Mouse (Mus musculus): ENCODE data around the gene Gabbr2. TPM values are rescaled to one million over a fixed set of nuclear protein-coding genes. Genes with fewer than 3 reads are reported as not detected.

Gabbr2 gene
- polyA plus RNA-seq, 1 experiment = not detected

GRCm38 (mm10) chr4:46814236-46814635 lies 177.4 kb downstream of the Gabbr2 start:
- H3K27me3 ChIP-seq (replicated peaks) = peaks cover 37% of the 10 kb centered on the region
- H3K36me3 ChIP-seq (replicated peaks; ENCODE audit: low read length) = no peaks in the 10 kb centered on the region
- H3K4me3 ChIP-seq (replicated peaks) = no peak overlapping the region
- H3K4me1 ChIP-seq = peaks cover 2% of the 10 kb centered on the region; the same call in 1 of the 2 replicates
- no peaks in the 10 kb centered on the region for H3K9me3 ChIP-seq
- TF ChIP-seq GATA1 (IDR thresholded peaks at IDR 0.05; ENCODE audit: borderline replicate concordance, low read length) (no peak), FLI1 (IDR thresholded peaks at IDR 0.05; ENCODE audit: low read length) (no peak)

- Histone ChIP-seq H3K36me3 (replicated peaks; ENCODE audit: low read length) (no peaks in the 10 kb centered on the region), H3K27me3 (replicated peaks) (peaks cover 41% of the 10 kb centered on the region), H3K4me1 (peaks cover 7% of the 10 kb centered on the region; the same call in 1 of the 2 replicates), H3K9me3 (no peaks in the 10 kb centered on the region), H3K4me3 (replicated peaks) (no peak overlapping the region)
- TF ChIP-seq GATA1 (IDR thresholded peaks at IDR 0.05; ENCODE audit: borderline replicate concordance, low read length) = no peak
Measured at GRCm38 (mm10) chr4:46811165-46811564, 180.5 kb downstream of the Gabbr2 start.

- no peak overlapping the region for H3K4me3 ChIP-seq (replicated peaks)
Measured at GRCm38 (mm10) chr4:46806876-46807275, 184.8 kb downstream of the Gabbr2 start.

GRCm38 (mm10) chr4:46805910-46806309 lies 185.8 kb downstream of the Gabbr2 start:
- no peak for TF ChIP-seq GATA1 (IDR thresholded peaks at IDR 0.05; ENCODE audit: borderline replicate concordance, low read length)
- TF ChIP-seq FLI1 (IDR thresholded peaks at IDR 0.05; ENCODE audit: low read length) = no peak
- peaks cover 6% of the 10 kb centered on the region for H3K9me3 ChIP-seq
- peaks cover 39% of the 10 kb centered on the region for H3K27me3 ChIP-seq (replicated peaks)

More at GRCm38 (mm10) chr4:46806876-46807275, 184.8 kb downstream of the Gabbr2 start:
- TF ChIP-seq FLI1 (IDR thresholded peaks at IDR 0.05; ENCODE audit: low read length) (no peak), GATA1 (IDR thresholded peaks at IDR 0.05; ENCODE audit: borderline replicate concordance, low read length) (no peak)
- Histone ChIP-seq H3K27me3 (replicated peaks) (peaks cover 41% of the 10 kb centered on the region), H3K36me3 (replicated peaks; ENCODE audit: low read length) (no peaks in the 10 kb centered on the region), H3K4me1 (peaks cover 11% of the 10 kb centered on the region; the same call in 1 of the 2 replicates), H3K9me3 (no peaks in the 10 kb centered on the region)

DNA sequence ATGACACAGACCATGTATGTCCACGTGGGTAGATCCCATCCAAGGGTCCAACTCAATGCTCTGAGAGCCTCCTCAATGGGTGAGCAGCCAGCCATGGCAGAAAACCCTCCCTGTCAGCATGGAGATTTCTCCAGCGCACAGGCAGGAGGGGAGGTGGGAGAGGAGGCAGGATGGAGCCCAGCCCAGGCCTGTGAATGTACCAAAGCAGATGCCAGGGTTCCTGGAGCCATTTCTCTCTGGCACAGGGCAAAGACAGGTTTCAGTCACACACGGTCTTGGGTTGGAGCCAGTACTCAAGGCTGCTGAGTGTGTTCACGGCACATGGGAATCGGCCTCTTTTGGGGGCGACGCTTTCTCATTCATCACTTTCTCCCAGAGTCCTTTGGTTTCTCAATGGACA lies 189.3 kb downstream of the Gabbr2 start:
- Histone ChIP-seq H3K36me3 (replicated peaks; ENCODE audit: low read length) (no peaks in the 10 kb centered on the region), H3K27me3 (replicated peaks) (peaks cover 43% of the 10 kb centered on the region), H3K4me1 (peaks cover 4% of the 10 kb centered on the region; the same call in 1 of the 2 replicates), H3K4me3 (replicated peaks) (no peak overlapping the region), H3K9me3 (peaks cover 8% of the 10 kb centered on the region)
- TF ChIP-seq FLI1 (IDR thresholded peaks at IDR 0.05; ENCODE audit: low read length) (no peak), GATA1 (IDR thresholded peaks at IDR 0.05; ENCODE audit: borderline replicate concordance, low read length) (no peak)

More at GRCm38 (mm10) chr4:46805910-46806309, 185.8 kb downstream of the Gabbr2 start:
- Histone ChIP-seq H3K36me3 (replicated peaks; ENCODE audit: low read length) (no peaks in the 10 kb centered on the region), H3K4me1 (peaks cover 11% of the 10 kb centered on the region; the same call in 1 of the 2 replicates), H3K4me3 (replicated peaks) (no peak overlapping the region)

- Histone ChIP-seq H3K36me3 (replicated peaks; ENCODE audit: low read length) (no peaks in the 10 kb centered on the region), H3K4me1 (peaks cover 4% of the 10 kb centered on the region; the same call in 1 of the 2 replicates), H3K9me3 (peaks cover 8% of the 10 kb centered on the region), H3K27me3 (replicated peaks) (peaks cover 37% of the 10 kb centered on the region), H3K4me3 (replicated peaks) (no peak overlapping the region)
- TF ChIP-seq FLI1 (IDR thresholded peaks at IDR 0.05; ENCODE audit: low read length) (no peak), GATA1 (IDR thresholded peaks at IDR 0.05; ENCODE audit: borderline replicate concordance, low read length) (no peak)
Measured at GRCm38 (mm10) chr4:46799904-46800303, 191.8 kb downstream of the Gabbr2 start.

DNA sequence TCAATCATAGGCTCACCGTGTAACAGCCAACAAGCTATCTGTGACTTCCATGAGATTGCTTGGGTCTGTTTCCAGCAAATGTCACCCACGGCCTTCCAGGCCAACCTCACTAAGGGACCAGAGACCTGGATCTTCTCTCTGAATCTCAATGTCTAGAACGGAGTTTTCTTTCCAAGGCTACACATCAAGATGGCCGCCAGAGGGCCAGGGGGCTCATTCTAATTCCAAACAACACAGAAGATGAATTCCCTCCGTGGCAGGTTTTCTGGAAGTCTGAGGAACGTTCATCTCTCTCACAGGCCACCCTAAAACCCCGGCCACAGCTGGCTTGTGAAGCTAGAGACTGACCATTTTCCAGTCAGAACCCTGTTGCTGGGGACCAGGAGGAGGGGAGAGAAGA lies 196.0 kb downstream of the Gabbr2 start:
- no peak for TF ChIP-seq GATA1 (IDR thresholded peaks at IDR 0.05; ENCODE audit: borderline replicate concordance, low read length)
- TF ChIP-seq FLI1 (IDR thresholded peaks at IDR 0.05; ENCODE audit: low read length) = no peak
- H3K4me1 ChIP-seq = peaks cover 34% of the 10 kb centered on the region
- H3K9me3 ChIP-seq = 0 out of 2 replicates have a peak, but pooled peaks cover under 1% of the 10 kb centered on the region
- H3K36me3 ChIP-seq (replicated peaks; ENCODE audit: low read length) = no peaks in the 10 kb centered on the region
- no peak overlapping the region for H3K4me3 ChIP-seq (replicated peaks)
- H3K27me3 ChIP-seq (replicated peaks) = peaks cover 19% of the 10 kb centered on the region

GRCm38 (mm10) chr4:46794583-46794982 lies 197.1 kb downstream of the Gabbr2 start:
- H3K27me3 ChIP-seq (replicated peaks) = peaks cover 17% of the 10 kb centered on the region
- peaks cover 34% of the 10 kb centered on the region for H3K4me1 ChIP-seq
- H3K9me3 ChIP-seq = no peaks in the 10 kb centered on the region
- H3K36me3 ChIP-seq (replicated peaks; ENCODE audit: low read length) = no peaks in the 10 kb centered on the region
- TF ChIP-seq FLI1 (IDR thresholded peaks at IDR 0.05; ENCODE audit: low read length) (no peak), GATA1 (IDR thresholded peaks at IDR 0.05; ENCODE audit: borderline replicate concordance, low read length) (no peak)
- H3K4me3 ChIP-seq (replicated peaks) = no peak overlapping the region

DNA sequence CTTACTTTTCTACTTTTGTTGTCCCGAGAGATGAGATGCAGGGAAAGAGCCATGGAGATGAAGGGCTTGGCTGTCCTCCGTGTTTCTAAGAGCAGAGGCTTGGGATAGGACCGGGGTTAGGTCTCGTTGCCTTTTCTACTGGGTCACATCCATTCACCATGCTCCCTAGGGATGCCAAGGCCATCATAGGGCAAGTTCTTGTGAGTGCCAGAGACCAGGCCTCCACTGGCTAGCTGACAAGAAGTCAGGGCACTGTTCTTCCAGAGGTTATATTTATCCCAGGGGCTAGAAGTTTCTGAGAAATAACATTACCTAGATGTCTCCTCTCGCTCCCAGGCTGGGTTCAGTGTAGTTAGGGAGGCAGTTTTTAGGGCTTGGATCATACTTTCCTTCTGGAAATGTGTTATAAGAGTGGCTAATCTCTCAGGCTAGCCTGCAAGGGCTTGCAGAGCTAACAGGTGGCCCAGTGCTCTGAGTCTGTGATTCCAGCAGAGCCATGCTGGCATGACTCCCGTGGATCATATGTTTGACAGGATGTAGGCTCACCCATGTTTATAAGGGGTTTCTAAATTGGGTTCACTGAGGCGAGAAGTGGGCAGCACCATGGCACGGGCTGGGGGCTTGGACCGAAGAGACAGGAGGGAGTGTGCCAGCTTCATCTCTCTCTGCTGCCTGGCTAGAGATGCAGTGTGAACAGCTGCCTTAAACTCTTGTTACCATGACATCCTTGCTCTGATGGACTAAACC lies 199.2 kb downstream of the Gabbr2 start:
- Histone ChIP-seq H3K27me3 (replicated peaks) (peaks cover 15% of the 10 kb centered on the region), H3K4me3 (replicated peaks) (no peak overlapping the region), H3K4me1 (peaks cover 34% of the 10 kb centered on the region), H3K36me3 (replicated peaks; ENCODE audit: low read length) (no peaks in the 10 kb centered on the region), H3K9me3 (no peaks in the 10 kb centered on the region)
- TF ChIP-seq GATA1 (IDR thresholded peaks at IDR 0.05; ENCODE audit: borderline replicate concordance, low read length) (no peak), FLI1 (IDR thresholded peaks at IDR 0.05; ENCODE audit: low read length) (no peak)

DNA sequence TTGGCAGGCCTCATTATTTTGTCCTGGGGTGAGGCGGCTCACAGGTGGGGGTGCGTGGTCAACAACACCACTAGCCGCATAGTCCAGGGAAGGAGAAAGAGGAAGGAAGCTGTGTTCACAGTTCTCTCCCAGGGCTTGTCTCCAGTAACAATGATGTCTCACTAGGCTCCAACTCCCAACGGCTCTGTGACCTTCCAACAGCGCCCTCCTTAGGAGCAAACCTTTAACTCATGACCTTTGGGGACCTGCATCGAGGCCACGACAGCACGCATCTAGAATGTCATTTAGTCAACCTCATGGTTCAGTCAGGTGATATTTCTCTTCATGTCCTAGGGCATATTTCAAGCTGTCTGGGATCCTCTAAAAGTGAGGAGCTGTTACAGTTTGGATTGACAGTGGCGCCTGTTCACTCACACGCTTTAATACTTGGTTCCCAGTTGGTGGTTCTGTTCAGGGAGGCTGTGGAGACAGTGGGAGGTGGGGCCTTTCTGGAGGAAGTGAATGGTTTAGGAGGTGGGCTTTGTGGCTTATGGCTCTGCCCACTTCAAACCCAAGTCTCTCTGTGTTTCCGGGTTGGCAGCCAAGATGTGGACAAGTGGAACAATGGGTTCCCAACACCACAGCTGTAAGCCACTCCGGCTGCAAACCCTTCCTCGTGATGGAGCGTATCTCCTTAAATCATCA lies 200.3 kb downstream of the Gabbr2 start:
- H3K9me3 ChIP-seq = no peaks in the 10 kb centered on the region
- peaks cover 19% of the 10 kb centered on the region for H3K27me3 ChIP-seq (replicated peaks)
- no peak for TF ChIP-seq FLI1 (IDR thresholded peaks at IDR 0.05; ENCODE audit: low read length)
- no peak for TF ChIP-seq GATA1 (IDR thresholded peaks at IDR 0.05; ENCODE audit: borderline replicate concordance, low read length)
- peaks cover 34% of the 10 kb centered on the region for H3K4me1 ChIP-seq
- peak overlapping the region; percentile 31 for H3K4me3 ChIP-seq (replicated peaks)
- H3K36me3 ChIP-seq (replicated peaks; ENCODE audit: low read length) = no peaks in the 10 kb centered on the region

Measured in megakaryocyte, embryonic 14.5 days (primary cell).